Mouse (Mus musculus): Measurements from ENCODE around the gene Cd34.

Cd34 gene

DNA sequence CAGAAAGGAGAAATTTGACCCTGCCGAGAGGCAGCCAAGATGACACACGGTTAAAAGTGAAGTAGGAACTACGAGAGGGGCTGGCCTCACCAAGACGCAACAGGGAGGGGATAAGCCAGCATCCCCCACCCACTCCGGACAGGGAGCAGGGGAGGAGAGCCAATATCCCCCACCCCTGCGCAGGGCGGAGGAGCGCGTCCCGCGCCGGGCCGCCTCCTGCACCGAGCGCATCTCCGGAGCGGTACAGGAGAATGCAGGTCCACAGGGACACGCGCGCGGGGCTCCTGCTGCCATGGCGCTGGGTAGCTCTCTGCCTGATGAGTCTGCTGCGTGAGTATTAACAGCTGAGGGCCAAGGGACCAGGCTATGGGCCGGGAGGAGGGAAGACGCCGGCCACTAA, at the start of gene Cd34:
Gene Cd34 (plus strand): TSS at position 105 of the 400 bp plus-strand sequence.
- no peak for DNase-seq (ENCODE audit: low spot score in 2 of 2)

DNA sequence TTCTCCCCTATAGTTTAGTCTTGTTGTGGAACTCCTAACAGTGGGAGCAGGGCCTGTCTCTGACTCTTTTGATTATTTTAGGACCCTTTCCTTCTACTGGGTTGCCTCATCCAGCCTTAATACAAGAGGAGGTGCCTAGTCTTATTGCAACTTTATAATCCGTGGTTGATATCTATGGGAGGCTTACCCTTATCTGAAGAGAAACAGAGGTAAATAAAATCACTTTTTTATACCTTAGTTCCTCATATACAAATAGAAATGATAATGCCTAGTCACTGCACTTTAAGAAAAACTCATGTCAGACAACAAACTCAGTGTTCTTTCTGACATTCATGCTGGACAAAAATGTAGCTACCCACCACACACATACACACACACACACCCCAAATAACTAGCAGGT, 44.1 kb upstream of the Cd34 start:
- no peak for DNase-seq (ENCODE audit: low spot score in 2 of 2)

DNA sequence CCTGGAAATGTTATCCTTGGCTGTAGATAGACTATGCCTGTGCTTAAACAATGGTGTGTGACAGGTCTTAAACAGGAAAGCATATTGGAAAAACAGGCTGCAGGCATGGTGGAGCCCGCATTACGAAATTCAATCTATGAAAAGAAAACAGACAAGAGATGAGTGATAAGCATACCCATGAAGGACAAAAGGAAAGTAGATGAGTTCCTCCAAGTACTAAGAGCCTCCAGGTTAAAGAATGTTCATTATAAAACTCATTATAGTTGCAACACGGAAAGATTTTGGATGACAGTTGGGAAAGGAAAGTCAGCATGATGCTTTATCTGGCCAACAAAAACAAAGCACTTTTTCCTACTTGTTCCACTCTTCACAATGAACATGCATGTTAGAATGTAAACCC, 43.3 kb upstream of the Cd34 start:
- DNase-seq (ENCODE audit: low spot score in 2 of 2): no peak

DNA sequence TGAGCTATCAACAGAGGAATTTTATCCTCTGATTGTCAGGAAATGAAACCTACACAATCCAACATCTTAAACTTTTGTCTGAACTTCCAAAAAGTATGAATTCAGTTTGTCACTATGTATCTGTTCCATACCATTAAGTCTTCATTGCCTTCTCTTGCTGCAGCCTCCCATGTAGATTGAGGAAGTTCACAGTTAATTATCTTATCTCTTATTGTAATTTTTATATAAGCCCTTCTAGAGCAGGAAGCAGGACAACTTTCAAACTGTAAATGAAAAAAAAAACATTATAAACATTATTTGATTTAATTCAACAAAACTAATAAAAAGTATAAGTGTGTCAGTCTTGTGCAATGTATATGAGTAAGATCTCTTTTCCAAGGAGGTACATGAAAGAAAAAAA, 37.5 kb upstream of the Cd34 start:
- DNase-seq (ENCODE audit: low spot score in 2 of 2): no peak

DNA sequence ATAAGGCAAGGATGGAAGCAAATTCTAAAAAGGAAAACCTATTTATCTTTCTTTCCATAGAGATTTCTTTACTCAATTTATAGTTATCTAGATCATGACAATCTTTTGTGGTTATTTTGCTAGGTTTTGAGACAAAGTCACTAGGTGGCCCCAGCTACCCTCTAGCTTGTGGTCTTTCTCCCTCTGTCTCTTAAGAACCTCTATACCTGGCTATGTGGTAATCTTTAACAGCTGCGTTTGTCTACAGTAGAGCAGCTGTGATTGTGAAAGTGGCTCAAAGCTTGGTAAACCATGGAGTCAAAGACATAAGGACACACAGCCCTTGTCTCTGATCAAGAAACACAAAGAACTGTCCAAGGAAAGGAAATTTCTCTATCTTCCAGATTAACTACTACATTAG, 36.8 kb upstream of the Cd34 start:
- DNase-seq (ENCODE audit: low spot score in 2 of 2): no peak

DNA sequence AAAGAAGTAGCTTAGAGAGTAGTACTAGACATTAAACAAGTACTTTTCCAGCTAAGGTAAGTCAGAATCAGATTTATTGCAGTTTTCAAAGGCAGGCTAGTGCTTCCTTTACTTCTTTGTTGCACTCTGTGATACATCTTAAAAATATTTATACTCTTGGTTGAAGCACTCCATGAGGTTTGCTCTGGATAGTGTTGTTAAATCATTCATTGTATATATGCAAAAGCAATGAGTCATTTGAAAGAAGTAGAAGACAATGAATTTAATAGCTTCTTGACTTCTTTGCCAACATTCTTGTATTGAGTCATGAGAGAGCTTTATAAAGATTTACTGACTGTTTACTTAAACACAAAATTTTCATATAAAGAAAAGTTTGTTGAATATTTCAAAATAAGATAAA, 29.7 kb upstream of the Cd34 start:
- no peak for DNase-seq (ENCODE audit: low spot score in 2 of 2)

DNA sequence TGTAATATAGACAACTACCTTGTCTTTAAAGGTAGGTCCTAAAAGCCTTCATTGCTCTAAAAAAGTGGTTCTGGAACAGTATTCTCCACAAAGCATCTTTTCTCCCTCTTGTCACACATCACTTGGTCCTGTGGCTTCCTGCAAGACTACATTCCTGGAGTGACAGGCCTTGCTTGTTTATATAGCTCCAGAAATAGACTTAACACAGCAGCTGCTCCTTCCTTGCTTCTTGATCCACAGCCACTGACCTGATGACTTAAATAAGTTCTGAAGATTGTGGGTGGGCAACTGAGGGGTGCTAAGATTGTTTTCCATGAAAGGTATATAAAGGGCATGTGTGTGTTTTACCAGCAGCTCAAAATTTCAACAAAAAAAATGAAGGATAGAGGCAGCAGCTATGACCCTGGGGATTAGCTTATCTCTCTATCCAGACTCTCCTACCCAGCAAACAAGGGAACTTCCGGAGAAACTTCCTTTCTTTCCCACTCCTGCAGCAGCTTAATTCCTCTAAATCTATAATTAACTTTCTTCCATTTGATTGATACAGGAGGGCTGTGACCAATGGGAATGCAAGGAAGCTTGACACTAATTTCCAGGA, 12.8 kb upstream of the Cd34 start:
- no peak for DNase-seq (ENCODE audit: low spot score in 2 of 2)

DNA sequence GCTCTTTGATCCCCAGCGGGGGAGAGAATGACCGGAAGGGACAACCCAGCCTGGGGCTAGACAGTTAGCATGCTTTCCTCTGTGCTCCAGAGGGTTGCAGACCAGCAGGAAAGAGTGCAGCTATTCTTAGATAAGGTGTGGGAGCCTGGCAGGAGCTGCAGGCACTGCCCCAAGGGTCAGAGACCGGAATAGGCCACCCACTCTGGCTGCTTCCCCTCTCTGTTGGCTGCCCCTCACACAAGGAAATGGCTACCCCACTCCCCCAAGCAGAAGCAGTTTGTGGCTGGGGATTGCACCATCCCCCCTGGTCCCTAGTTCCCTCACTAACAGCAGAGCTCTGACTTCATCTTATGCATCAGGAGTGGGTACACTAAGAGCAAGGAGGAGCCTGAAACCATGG, 10.7 kb upstream of the Cd34 start:
- no peak for DNase-seq (ENCODE audit: low spot score in 2 of 2)

DNA sequence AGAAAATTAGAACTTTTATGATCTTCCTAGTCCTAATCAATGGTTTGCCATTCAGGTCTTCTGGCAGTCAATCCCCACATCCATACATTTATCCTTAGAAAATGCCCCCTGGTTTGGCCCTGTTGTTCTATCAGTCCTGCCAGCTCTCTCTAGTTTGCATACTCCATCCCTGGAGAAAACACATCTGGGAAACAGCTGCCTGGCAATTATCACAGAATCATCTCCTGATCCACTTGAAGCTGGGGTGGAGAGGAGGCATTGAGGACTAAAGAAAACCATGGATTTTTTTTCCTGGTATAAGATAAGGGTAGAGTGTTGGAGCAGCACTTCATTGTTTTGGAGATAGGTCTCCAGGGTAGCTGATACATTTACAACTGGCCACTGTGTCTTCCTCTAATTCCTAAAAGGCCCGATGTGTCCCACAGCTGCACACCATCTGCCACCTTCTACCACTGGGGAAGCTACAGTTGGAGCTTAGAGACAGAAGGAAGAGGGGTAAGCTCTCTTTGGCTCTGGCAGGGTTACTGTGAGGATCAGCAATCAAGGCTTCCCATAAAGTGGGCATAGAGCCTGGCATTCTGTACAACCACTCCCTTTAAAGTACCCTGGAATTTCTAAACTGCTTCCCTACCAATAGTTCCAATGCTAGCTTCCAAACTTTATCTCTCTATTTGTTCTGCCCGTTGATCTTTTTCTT, 9.2 kb upstream of the Cd34 start:
- DNase-seq (ENCODE audit: low spot score in 2 of 2): no peak

DNA sequence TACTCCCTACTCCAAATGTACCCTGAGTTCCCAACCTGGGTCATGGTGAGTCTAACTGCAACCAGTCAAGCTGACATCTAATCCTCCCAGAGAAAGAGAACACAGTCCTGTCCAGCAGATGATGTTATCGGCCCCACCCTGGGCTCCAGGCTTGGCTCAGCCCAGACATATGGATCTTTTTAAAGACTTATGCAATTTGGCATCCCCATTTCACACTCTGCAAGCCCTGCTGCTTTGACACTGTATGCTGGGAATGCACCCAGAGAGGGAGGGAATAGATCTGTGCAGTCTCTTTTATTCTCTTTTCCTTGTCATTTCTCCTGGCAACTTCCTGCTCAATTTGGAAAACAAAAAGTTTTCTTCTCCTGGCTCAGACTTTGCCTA, 8.7 kb upstream of the Cd34 start:
- no peak for DNase-seq (ENCODE audit: low spot score in 2 of 2)

DNA sequence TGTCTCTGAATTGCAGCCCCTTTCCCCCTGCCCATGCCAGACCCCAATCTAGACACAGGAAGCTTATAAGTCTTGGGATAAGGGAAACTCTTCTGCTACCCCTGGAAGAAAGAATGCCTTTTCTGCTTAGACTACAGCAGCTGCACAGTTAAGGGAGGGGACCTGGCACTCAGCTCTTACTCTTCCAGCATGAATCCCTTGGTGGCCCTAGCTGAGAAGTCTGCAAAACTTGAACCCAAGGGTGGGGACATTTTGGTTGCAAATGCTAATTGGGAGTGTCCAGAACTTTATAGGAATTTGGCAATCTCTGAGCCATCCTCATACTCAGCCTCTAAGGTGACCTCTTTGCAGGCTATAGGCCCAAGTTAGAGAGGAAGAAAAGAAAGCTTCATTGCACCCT, 7.9 kb upstream of the Cd34 start:
- no peak for DNase-seq (ENCODE audit: low spot score in 2 of 2)

DNA sequence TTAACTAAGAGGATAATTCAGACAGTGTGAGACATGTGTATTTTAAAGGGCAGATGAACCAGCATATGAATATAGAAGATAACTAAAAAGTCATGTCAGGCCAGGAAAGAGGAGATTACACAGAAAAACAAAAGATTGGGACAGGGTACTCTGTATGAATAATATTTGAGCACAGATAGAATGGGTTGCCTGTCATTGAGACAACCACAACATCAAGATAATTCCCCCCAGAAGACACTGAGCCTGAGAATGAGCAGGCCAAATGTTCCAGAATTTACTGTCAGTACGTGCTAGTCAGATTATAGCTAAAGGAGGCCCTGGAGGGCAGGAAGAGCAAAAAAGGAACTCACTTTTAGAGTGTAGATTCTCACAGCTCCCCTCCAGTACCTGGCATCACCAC, 3.3 kb upstream of the Cd34 start:
- DNase-seq (ENCODE audit: low spot score in 2 of 2): no peak

DNA sequence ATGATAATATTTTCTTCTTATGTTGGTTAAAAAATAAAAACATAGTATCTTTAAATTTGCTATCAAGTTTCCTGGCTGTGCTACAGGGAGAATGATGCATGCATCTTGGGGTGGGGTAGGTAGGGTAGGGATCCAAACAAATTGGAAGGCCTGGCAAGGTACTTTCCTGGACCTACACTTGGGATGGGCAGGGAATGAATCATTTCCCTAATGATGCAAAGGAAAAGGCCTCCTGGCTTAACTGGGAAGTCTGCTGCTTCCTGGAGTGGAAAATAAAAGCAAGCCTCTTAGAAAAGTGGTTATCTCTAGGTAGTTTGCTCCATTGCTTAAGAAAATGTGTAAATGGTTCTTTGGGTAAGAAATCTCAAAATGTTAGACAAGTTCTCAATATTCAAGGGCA, 2.9 kb downstream of the Cd34 start:
- DNase-seq (ENCODE audit: low spot score in 2 of 2): no peak

DNA sequence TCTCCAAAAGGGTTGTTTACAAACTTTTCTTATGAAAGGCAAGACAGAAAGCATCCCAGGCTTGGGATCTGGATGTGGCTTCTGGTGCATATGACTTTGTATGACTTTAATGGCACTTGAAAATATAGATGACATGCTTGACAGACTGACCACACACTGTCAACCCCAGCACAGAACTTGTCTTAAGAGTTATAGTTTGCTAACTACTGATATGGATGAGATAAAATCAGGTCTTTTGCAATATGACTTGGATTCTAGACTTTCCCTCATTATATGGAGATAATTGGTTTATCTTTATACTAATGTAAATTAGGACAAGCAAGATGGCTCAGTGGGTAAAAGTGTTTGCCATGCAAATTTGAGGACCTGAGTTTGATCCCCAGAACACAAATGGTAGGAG, 4.3 kb downstream of the Cd34 start:
- no peak for DNase-seq (ENCODE audit: low spot score in 2 of 2)

DNA sequence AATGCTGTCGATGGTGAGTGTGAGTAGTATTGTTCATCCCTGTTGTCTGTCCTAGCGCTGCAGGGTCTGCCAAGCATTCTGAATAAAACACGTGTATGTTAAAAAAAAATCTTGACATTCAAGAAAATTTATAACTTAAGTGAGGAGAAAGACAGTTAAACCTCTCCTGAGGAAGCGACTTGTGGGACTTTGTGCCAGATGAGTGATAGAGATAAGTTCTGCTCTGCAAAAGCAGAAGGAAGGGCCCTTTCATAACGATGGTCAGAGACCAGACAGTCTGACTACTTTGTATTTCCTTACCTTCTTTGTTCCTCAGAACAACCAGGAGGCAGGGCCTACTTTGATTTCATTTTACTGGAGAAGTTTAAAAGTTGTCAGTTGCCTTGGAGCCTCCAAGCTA, 4.9 kb downstream of the Cd34 start:
- DNase-seq (ENCODE audit: low spot score in 2 of 2): no peak

DNA sequence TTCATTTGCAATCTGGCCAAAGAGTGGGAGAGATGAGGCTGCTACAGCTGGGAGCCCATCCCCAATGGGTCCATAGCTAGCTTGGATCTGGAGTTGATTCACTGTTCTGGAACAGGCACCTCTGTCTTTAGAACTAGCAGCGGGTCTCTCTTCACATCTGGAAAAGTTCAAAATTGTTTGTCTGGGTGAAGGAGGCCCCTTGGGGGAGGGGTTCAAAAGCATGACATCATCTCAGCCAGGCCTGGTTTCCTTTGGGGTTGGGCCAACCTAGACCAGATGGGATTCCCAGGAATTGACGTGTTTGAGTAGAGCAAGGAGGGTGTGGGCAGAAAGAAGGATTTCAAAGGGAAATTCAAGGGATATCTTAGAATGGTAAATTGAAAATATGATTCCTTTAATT, 6.8 kb downstream of the Cd34 start:
- DNase-seq (ENCODE audit: low spot score in 2 of 2): no peak

DNA sequence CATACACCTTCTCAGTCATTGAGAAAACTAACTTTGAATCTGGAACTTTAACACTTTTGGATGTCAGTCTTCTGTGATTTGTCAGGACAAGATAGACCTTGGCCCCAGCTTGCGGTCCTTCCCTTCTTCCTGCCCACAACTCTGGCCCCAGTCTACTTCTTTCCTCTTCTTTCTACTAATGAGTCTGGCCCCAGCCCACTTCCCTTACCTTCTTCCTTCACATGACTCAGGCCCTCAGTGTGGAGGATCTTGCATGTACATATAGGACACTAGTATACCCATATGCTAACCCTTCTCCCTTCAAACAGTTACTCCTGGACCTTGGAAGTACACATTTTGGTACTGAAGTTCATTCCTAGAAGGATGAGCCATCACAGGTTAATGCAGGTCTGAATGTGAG, 7.8 kb downstream of the Cd34 start:
- DNase-seq (ENCODE audit: low spot score in 2 of 2): no peak

DNA sequence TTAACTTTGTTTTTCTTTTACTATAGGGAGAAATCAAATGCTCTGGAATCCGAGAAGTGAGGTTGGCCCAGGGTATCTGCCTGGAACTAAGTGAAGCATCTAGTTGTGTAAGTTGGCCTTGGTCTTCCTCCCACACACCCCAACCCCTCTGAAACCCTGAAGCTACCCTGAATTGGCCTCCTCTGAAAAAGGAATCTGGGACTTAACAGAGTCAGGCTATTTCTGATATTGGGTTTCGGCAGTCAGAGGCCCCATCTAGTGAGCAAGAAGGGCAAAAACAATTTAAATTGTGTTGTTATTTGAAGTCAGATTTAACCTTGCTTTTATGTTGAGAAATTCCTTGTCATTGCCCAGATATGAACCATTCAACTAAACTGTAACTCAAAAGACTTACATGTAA, 12.3 kb downstream of the Cd34 start:
- DNase-seq (ENCODE audit: low spot score in 2 of 2): no peak

DNA sequence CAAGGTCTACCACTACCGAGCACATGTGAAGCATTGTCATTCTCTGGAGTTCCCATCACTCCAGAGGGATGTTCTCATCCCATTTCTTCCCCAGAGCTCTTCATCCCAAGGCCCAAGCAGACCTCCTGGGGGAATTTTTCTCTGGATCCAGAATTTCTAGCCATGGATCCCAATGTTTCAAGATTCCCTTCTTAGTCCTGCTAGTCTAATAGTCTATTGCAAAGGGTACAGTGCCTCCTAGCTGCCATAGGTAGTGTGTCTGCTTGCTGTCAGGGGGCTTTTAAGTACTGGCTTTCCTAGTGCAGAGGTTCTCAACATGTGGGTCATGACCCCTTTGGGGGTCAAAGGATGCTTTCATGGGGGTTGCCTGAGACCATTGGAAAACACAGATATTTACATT, 14.3 kb downstream of the Cd34 start:
- no peak for DNase-seq (ENCODE audit: low spot score in 2 of 2)

DNA sequence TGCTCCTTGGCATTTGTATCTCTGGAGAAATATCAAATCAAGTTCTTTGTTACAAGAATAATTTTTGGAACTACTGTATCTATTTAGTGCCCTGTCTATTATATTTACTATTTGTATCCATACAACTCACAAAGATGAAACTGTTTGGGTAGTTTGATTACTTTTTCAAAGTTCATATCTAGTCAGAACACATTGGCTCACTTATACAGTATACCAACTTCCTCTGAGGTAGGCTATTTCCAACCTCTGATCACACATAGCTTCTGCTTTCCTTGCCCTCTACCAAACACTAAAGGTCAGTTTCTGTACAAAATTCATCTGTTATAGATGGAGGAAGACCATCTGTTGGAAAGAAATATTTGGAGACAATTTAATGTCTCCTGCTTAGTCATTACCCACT, 16.1 kb downstream of the Cd34 start:
- DNase-seq (ENCODE audit: low spot score in 2 of 2): no peak

DNA sequence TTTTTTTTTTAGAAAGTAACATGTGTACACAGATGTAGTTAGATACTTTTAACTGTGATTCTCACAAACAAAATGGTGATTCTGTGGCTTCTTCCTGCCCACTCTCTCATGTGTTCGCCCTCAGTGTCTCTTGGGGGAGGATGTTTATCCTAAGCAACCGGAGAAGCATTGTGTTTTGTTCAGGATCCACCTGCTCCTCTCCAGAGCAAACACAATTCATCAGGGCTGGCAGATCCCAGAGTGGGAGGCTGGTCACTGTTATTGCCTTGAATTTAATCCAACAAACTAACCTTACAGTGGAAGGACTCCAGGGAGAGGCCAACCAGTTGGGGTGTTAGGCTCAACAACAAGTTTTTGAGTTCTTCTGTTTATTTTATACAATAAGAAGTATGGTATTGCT, 17.1 kb downstream of the Cd34 start:
- DNase-seq (ENCODE audit: low spot score in 2 of 2): no peak

DNA sequence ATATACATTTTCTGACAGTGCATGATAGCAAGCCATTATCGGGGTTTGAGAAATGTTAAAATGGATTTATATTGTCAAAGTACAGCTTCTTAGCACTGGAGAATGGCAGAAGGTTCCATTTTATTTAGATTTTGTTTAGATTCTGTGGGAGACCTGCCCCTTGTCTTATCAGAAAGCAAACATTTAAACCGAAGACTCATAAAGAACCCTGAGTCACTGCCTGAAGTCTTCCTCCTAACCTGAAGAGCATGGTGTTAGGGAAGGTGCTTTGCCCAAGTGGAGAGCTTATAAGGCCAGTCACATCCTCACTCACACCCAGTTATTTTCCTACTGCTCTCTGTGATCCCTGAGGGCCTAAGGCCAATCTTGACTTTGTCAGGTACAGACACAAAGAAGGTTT, 18.4 kb downstream of the Cd34 start:
- no peak for DNase-seq (ENCODE audit: low spot score in 2 of 2)

DNA sequence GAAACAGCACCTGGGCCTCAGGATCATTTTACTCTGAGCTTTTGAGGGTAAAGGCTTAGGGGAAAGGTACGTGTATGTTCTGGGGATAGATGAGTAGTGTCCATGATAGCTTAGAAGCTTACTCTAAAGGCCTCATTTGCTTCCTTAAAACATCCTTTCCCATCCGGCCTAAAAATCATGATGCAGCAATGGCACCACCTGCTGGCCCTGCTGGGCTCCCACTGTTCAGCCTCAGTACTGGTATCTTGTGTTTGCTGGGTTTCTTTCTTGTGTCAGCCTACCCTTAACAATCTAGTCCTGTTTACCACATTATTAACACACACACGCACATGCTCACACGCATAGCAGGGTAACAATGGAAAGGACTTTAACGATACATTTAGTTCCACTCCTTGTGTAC, 23.6 kb downstream of the Cd34 start:
- DNase-seq (ENCODE audit: low spot score in 2 of 2): peak in 1 of 2 experiments; percentile 33

DNA sequence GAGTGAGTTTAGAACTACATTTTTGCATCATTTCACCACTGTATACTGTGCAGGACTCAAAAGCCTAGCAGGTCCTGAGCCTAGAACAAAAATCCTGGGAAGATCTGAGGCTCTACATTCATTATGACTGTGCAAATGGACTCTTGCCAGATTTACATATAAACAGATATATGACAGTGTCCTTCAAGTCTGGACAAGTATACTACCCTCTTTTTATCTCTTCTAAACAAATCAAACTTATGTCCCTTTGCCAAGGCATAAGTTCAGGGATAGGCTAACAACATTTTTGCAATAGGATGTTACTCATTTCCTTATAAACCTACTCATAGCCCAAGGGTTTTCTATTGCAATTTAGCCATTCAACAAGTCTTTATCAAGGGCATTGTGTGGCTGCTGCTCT, 24.1 kb downstream of the Cd34 start:
- DNase-seq (ENCODE audit: low spot score in 2 of 2): no peak

Data from thymus, postnatal 10 days (tissue).